Mouse (Mus musculus) embryonic stem cell, embryonic (primary cell): ENCODE results near the gene Fto.

Experiments used
- CTCF ChIA-PET, 4 experiments: fragments of 300-600 bp in 2 of 4; fragments of 350-600 bp in 2 of 4; sonication (Branson Sonifier 250); formaldehyde crosslinking; loops; one replicate each; lab custom pipeline; 2022; ENCODE audit warnings: inconsistent platforms in 2 of 4; lab: Charles Lee
- POLR2A ChIA-PET, 4 experiments: fragments of 300-600 bp in 2 of 4; fragments of 350-600 bp in 2 of 4; sonication (Branson Sonifier 250); formaldehyde crosslinking; loops; one replicate each; lab custom pipeline; 2022; ENCODE audit warnings: antibody characterized with exemption in 4 of 4, inconsistent platforms in 1 of 4; lab: Charles Lee

Gene Fto

GRCm38 (mm10) chr8:91531971-91532370 is 218.6 kb downstream of the Fto start:
- ChIA-PET POLR2A (interaction anchor here in 1 of 4 experiments (1.1 kb wide), 2 partner anchors 9 to 15 kb away, joined by 3 to 4 read pairs; no protein-coding TSS in a partner anchor), CTCF (interaction anchor here (0.5 to 2.1 kb wide), 37 partner anchors 9 to 925 kb away, joined by 3 to 15 read pairs (median 3); no protein-coding TSS in a partner anchor)

DNA sequence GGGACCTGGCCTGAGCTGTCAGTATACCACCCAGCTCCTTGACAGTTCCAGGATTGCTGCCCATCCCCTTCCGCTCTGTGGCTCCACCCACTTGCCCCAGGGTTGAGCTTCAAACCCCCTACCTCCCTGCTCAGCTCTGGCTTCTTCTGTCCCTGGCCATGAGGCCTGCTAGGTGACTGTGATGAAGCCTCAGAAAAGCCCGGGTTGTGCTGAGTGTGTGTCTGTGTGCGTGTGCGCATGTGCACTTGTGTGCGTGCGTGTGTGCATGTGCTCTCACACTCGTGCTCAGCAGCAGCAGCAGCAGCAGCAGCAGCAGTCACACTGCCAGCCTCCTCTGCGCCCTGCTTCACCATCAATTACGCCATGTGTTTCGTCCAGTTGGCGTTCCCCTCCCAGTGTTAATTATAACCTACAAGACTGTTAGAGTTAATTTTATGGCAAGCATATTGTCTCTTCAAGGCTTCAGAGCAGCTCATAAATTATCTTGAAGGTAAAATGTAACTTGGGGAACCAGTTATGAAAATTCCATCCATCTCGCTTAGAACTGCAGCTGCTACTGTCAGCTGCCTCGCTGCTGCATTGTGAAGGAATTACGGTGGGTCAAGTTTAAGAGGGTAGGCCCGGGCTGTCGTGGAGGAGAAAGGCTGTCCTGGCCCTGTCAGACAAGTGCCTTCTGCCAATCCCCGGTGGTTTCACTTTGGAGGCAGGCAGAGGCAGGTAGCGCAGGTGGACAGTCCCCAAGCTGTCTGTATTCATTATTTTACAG is 219.5 kb downstream of the Fto start:
- ChIA-PET CTCF (interaction anchor here (0.6 to 2.1 kb wide), 13 partner anchors 10 to 847 kb away, joined by 3 to 15 read pairs (median 5); no protein-coding TSS in a partner anchor), POLR2A (interaction anchor here in 2 of 4 experiments (0.6 to 1.1 kb wide), 3 partner anchors 10 to 272 kb away, joined by 3 to 4 read pairs (median 3); no protein-coding TSS in a partner anchor)

- CTCF ChIA-PET: no interaction called here
- POLR2A ChIA-PET: interaction anchor here in 1 of 4 experiments (1.0 kb wide), 2 partner anchors 10 to 135 kb away, joined by 3 to 4 read pairs; no protein-coding TSS in a partner anchor
Observed at GRCm38 (mm10) chr8:91534752-91535151, 221.4 kb downstream of the Fto start.

DNA sequence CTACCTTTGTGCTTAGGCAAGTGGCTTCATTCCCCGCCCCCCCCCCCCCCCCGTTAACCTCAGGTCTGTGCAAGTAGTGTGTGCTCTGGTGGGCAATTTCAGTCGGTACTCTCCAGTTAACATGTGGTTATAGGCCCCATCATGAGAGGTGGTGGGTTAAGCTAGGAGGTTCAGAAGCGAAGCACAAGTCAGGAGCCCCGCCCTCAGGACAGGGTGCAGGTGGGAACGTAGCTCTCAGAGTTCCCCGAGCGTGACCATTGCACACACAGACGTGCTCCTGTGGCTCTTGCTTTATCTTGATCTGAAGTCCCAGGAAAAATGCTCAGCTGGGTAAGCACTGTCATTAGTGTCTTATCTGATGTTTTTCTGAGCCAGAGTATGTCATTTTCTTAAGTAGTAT is 224.8 kb downstream of the Fto start:
- ChIA-PET POLR2A (interaction anchor here in 1 of 4 experiments (0.6 kb wide), 1 partner anchor 202 kb away, joined by 3 read pairs; no protein-coding TSS in a partner anchor), CTCF (interaction anchor here in 1 of 4 experiments (0.6 kb wide), 1 partner anchor 467 kb away, joined by 3 read pairs; no protein-coding TSS in a partner anchor)

DNA sequence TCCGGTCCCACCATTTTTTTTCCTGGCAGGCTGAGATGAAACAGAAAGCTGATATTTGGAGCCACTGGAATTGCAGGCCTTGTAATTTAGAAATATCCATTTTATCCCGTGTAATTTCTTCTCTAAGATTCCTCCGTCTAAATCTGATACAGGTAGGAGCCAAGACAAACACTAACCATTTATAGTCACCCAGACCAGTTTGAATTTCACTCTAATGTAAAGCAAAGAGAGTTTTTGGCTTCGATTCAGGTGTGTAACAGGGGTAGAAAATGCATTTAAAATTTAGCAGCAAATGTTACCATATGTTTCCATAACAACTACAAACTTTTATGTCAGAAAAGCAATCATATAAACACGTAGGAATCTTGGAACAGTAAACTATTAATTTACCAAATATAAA is 225.6 kb downstream of the Fto start:
- ChIA-PET POLR2A (no interaction called here), CTCF (no interaction called here)

- POLR2A ChIA-PET: no interaction called here
Observed at GRCm38 (mm10) chr8:91539586-91539985, 226.3 kb downstream of the Fto start.

DNA sequence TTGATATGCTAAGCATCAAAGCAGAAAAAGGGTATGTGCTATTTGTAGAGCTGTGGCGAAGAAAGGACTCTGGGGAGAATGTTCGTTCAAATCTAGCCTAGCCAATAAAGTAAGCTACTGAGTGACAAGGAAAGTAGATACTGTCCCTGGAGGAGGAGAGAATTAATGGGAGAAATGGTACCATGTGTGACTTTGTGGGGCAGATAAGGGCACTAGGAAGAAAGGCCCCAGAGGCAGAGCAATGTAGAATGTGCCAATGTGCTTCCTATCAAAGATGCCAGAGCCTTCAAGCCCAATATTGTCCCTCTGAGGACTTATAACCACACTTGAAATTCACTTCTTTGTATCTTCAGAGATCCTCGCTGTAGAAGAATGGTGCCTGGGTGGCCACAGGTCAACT is 227.9 kb downstream of the Fto start:
- POLR2A ChIA-PET: interaction anchor here in 2 of 4 experiments (0.6 to 1.1 kb wide), 2 partner anchors 10 to 261 kb away, joined by 3 to 6 read pairs; partner anchors contain the start of gene Irx3 (in 1 of the 2)
- CTCF ChIA-PET: interaction anchor here in 1 of 4 experiments (0.6 kb wide), 1 partner anchor 26 kb away, joined by 5 read pairs; no protein-coding TSS in a partner anchor

More at GRCm38 (mm10) chr8:91539586-91539985, 226.3 kb downstream of the Fto start:
- CTCF ChIA-PET: no interaction called here

- ChIA-PET CTCF (no interaction called here), POLR2A (interaction anchor here in 1 of 4 experiments (0.5 kb wide), 1 partner anchor 234 kb away, joined by 3 read pairs; no protein-coding TSS in a partner anchor)
Observed at GRCm38 (mm10) chr8:91545561-91545960, 232.2 kb downstream of the Fto start.

DNA sequence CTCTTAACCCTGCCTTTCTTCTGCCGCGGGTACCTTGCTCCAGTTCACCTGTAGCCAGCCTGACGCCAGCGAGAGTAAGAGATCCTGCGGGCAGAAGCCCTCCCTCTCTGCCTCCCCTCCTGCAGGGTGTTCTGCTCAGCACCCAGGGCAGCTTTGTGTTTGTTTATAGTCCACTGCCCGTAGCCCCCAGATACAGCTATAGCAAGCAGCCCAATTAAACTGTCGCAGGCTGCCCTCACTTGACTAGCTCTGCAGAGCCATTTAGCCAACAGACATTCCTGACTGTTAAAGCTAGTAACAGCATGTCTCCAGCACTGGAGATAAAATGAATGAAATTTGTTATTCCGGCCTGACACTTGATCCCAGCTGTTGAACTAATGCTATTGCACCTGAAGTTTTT is 233.3 kb downstream of the Fto start:
- CTCF ChIA-PET: no interaction called here
- POLR2A ChIA-PET: no interaction called here

DNA sequence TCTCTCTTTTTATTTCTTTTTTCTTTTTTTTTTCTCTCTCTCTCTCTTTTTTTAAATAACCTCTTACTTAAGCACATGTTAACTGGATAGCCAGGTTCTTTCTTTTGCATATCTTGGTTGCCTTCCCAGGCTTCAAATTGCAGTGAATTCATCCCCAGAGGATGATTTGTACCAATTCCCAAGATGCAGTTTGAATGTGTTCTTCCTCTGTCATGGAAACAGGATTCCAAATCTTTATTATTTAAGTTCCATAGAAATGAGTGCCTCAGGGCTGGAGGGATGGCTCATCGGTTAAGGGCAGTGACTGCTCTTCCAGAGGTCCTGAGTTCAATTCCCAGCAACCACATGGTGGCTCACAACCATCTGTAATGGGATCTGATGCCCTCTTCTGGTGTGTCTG is 236.8 kb downstream of the Fto start:
- ChIA-PET POLR2A (interaction anchor here in 1 of 4 experiments (0.6 kb wide), 1 partner anchor 425 kb away, joined by 5 read pairs; no protein-coding TSS in a partner anchor), CTCF (no interaction called here)

DNA sequence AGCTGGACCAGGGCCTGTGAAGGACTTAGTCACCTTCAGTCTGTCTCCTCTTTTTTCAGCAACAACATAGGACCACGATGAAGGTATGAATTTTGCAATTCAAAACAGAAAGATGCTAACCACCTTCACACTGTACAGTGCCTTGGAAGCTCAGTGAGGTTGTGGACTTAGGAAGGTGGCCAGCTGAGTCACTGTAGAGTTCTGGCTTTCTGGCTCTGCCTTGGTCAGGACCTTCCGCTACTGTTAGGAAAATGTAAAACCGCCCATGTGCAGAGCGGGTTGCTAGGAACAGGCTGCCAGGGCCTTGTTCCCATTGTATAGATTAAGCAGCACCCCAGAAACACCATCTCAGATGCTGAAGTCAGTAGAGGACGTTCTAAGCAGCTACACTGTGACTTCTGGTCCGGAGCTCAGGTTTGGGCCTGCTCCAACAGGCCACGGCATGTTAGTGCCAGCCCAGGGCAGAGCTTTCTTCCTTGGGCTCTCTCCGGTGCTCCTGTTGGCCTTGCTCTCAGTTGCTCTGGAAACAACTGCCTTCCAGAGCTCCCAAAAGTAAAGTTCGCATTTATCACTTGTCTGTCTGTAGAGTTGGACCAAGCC is 237.9 kb downstream of the Fto start:
- ChIA-PET CTCF (interaction anchor here in 1 of 4 experiments (0.7 to 1.4 kb wide), 3 partner anchors 19 to 859 kb away, joined by 3 to 4 read pairs (median 3); no protein-coding TSS in a partner anchor), POLR2A (interaction anchor here in 3 of 4 experiments (0.6 to 1.4 kb wide), 7 partner anchors 9 to 695 kb away, joined by 3 to 5 read pairs (median 3); no protein-coding TSS in a partner anchor)

DNA sequence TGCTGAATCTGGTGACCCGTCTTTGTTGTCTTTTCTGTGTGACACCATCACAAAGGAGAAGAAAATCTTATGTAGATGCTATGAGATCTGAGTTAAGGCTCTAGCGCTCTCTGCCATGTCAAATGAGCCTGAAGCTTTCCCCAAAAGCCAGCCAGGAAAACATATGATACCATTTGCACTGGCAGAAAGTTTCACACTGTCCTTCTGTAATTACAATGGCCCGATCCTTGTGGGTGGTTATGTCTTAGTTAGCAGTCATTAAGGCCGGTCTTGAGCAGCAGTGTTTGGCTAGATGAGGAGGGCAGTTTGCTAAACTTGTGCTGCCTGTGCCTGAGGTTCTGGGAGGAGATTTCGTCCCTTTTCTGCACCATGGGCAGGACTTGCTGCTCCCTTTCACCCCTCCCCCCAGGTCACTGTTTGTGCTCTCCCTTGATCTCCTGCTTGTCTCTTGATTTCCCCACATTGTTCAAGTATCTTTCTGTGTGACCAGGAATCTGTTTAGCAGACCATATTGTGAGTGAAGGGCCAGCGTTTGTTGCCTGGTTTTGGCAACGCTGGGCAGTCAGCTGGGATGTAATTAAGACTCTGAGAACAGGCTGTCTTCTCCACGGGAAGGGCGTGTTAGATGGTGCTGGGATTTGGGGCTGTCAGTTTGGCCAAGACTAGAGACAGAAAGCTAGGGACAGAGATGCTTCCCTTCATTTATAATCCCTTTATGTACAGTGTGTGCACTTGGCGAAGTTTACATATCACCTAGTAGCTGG is 238.6 kb downstream of the Fto start:
- CTCF ChIA-PET: interaction anchor here in 1 of 4 experiments (0.7 to 1.4 kb wide), 3 partner anchors 20 to 859 kb away, joined by 3 to 4 read pairs (median 3); no protein-coding TSS in a partner anchor
- POLR2A ChIA-PET: interaction anchor here in 2 of 4 experiments (0.7 to 1.4 kb wide), 4 partner anchors 10 to 25 kb away, joined by 3 to 5 read pairs (median 3); no protein-coding TSS in a partner anchor

GRCm38 (mm10) chr8:91552635-91553034 is 239.3 kb downstream of the Fto start:
- POLR2A ChIA-PET: no interaction called here
- CTCF ChIA-PET: no interaction called here

GRCm38 (mm10) chr8:91553387-91553786 is 240.1 kb downstream of the Fto start:
- ChIA-PET POLR2A (no interaction called here), CTCF (no interaction called here)

DNA sequence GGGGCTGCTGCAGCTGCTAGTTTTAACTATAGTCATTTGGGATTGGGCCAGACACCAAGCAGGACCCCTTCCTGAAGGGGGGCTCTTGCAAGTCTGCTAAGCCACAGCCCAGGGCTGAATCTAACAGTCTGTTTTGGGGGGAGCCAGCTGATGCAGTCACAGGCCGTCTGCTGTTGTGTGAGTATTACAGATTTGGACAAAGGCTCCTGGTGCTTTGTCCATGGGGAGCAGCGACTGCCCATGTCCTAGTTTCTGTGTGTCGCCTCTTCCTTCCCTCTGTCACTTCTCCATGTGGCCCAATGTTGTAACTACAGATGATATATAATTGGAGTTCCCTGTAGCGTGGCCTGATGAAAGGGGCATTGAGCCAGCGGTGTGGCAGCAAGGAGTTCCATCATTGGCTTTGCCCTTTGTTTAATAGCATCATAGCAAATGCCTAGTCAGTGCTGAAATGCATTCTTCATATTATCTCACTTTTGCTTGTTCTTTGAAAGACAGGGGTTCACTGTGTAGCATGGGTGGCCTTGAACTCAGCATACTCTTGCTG is 243.8 kb downstream of the Fto start:
- POLR2A ChIA-PET: no interaction called here
- CTCF ChIA-PET: no interaction called here

GRCm38 (mm10) chr8:91558408-91558807 is 245.1 kb downstream of the Fto start:
- POLR2A ChIA-PET: no interaction called here
- CTCF ChIA-PET: no interaction called here

DNA sequence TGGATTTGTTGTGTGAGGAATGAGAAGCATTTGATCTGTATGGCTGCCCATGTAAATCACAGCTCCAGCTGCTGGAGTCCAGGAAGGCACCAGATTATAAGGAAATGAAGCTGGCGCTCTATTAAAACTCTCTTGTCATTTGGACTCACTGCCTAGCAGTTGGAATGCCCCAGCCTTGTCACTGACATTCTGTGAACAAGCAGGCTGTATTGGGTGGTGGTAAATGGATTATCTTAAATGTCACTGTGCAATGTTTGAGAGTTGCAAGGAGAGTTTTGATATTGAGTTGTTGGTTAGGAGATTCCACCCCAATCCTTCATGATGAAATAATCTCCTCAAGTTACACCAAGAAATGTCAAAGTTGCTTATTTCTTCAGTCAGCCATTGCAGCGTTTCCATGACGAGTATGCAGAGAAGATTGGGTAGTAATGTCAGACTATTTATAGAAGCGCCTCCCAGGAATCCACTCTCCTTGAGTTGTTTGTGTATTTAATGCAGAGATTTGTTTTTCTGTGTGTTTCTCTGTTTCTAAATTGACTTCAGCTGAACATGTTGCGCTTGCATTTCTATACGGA is 246.8 kb downstream of the Fto start:
- ChIA-PET CTCF (no interaction called here), POLR2A (interaction anchor here in 1 of 4 experiments (0.6 kb wide), 1 partner anchor 111 kb away, joined by 6 read pairs; no protein-coding TSS in a partner anchor)

- ChIA-PET CTCF (interaction anchor here in 1 of 4 experiments (0.6 to 1.1 kb wide), 2 partner anchors 310 to 747 kb away, joined by 3 read pairs; no protein-coding TSS in a partner anchor), POLR2A (no interaction called here)
Observed at GRCm38 (mm10) chr8:91561241-91561640, 247.9 kb downstream of the Fto start.
